Mouse (Mus musculus): ENCODE results near the gene Ptpn6. TPM values are rescaled to one million over a fixed set of nuclear protein-coding genes. Genes with fewer than 3 reads are reported as not detected.
A peak's percentile ranks its signal among the peaks of the same experiment; 100 is the strongest.

The Ptpn6 gene
- polyA plus RNA-seq, 1 experiment, result 0.20 TPM

DNA sequence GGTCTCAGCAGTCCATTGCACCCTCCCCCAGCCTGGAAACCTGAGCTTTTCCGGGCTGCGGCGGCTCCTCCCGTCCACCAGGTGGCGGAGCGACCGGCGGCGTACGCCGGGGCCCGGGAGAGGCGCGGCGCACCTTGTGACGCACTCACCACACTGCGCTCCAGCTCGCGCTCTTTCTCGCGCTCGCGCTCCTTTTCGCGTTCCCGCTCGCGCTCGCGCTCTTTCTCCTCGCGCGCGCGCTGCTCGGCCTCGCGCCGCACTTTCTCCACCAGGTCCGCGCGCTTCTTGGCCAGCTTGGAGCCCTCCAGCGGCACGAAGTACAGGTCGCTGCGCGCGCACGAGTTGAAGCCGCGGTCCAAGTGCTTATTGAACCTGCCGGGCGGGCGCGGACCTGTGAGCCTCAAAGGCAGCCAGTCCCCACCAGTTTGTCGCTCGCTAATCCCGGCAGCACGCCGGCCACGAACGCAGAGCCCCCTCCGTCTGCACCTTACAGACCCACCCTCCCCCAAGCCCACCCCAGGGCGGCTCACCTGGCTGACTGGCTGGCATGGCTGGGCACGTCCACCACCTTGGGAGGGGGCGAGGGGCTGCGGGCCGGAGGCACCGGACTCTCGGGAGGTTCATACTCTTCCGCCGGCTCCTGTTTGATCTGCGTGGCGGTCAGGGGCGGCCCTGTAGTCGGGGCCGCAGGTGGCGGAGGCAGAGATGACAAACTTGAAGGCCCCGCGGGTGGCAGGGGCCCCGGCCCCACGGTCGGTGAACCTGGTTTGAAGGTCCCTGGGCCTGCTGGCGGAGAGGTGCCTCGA, 7.2 kb upstream of the Ptpn6 start:
- Histone ChIP-seq H3K4me1 (ENCODE audit: control insufficient read depth) (peaks cover 45% of the 10 kb centered on the region), H3K4me3 (replicated peaks) (peak overlapping the region; percentile 80), H3K9me3 (ENCODE audit: control insufficient read depth, low read length) (no peaks in the 10 kb centered on the region), H3K27me3 (ENCODE audit: control insufficient read depth) (no peaks in the 10 kb centered on the region; the same call in 1 of the 2 replicates), H3K36me3 (ENCODE audit: control insufficient read depth) (peaks cover 3% of the 10 kb centered on the region; the same call in 1 of the 2 replicates)
- TF ChIP-seq TAL1 (IDR thresholded peaks at IDR 0.05; ENCODE audit: low read length), result no peak
- no peak for TF ChIP-seq GATA1 (IDR thresholded peaks at IDR 0.05; ENCODE audit: low read length)

DNA sequence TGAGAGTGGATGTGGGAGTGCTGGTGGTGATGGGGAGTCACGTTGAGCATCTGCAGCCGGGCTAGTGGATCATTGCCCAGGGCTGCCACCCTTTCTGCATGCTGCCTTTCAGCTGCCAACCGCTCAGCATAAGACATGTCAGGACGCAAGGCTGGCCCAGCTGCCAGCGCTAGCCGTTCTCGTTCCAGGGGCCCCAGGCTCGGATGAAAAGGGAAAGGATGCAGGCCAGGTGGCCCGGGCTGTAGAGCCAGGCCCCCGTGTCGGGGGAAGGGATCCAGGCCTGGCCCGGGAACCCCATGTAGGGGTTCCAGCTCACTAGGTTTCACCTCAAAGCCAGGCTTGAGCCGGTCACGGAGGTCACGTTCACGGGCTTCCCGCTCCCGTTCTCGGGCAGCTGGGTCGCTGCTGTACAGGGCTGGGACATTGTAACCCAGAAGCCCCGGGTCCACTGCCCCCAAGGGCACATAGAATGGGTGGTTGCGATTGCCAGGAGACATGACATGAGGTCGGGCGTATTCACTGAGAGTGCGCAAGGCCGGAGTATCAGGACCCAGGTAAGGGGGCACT, 6.3 kb upstream of the Ptpn6 start:
- no peaks in the 10 kb centered on the region for H3K9me3 ChIP-seq (ENCODE audit: control insufficient read depth, low read length)
- peaks cover 3% of the 10 kb centered on the region; the same call in 1 of the 2 replicates for H3K36me3 ChIP-seq (ENCODE audit: control insufficient read depth)
- H3K4me3 ChIP-seq (replicated peaks), result peak overlapping the region; percentile 80
- H3K4me1 ChIP-seq (ENCODE audit: control insufficient read depth), result peaks cover 53% of the 10 kb centered on the region
- TF ChIP-seq GATA1 (IDR thresholded peaks at IDR 0.05; ENCODE audit: low read length), result no peak
- TF ChIP-seq TAL1 (IDR thresholded peaks at IDR 0.05; ENCODE audit: low read length), result no peak
- no peaks in the 10 kb centered on the region; the same call in 1 of the 2 replicates for H3K27me3 ChIP-seq (ENCODE audit: control insufficient read depth)

DNA sequence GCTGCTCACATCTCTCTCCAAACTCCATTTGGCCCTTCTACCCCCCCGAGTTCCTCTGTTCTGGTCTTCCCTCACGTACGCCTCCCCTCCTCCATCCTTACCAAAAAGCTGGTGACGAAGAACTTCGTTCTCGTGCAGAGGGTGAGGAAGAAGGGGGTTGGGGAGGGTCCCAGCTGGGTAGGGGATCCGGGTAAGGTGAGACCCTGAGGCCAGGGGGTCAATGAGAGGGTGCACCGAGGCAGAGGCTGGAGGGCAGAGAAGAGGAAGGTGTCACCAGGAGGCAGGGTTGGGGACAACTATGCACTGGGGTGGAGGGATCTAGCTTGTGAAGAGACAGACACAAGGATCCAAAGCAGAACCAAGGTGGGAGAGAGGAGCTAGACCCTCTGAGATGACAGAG, 5.1 kb upstream of the Ptpn6 start:
- peaks cover 65% of the 10 kb centered on the region for H3K4me1 ChIP-seq (ENCODE audit: control insufficient read depth)
- no peak for TF ChIP-seq TAL1 (IDR thresholded peaks at IDR 0.05; ENCODE audit: low read length)
- TF ChIP-seq GATA1 (IDR thresholded peaks at IDR 0.05; ENCODE audit: low read length), result no peak

DNA sequence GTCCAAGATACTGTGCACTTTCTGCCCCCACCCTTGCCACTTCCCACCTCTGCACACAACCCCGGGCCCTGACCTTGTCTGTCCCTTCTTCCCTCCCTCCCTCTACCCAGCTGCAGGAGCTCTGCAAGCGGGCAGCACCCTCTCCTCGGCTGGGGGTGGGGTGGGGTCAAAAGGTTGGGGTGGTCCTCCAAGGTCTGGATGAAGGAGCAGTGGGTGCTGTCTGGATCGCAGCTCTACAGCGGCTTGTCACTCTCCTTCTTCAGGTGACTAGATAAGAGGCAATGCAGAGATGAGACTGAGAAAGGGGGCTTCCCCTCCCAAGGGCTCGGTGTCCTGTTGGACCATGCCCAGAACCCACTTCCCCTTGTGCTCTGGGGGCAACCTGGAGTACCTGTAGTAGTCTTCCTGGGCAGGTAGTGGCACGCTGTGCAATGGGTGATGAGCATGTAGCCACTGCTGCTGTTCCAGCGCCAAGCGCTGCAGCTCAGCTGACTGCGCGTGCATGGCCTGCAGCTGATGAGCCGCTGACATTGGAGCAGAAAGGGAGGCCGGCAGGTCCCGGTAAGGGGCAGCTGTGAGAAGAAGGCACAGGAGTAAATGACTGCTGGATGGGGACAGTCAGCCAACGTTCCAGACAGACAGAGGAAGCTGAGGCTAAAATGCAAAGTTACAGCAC, 4.5 kb upstream of the Ptpn6 start:
- Histone ChIP-seq H3K4me1 (ENCODE audit: control insufficient read depth) (peaks cover 70% of the 10 kb centered on the region), H3K9me3 (ENCODE audit: control insufficient read depth, low read length) (no peaks in the 10 kb centered on the region), H3K4me3 (replicated peaks) (no peak overlapping the region), H3K27me3 (ENCODE audit: control insufficient read depth) (no peaks in the 10 kb centered on the region; the same call in 1 of the 2 replicates), H3K36me3 (ENCODE audit: control insufficient read depth) (peaks cover 3% of the 10 kb centered on the region; the same call in 1 of the 2 replicates)
- TF ChIP-seq GATA1 (IDR thresholded peaks at IDR 0.05; ENCODE audit: low read length) (no peak), TAL1 (IDR thresholded peaks at IDR 0.05; ENCODE audit: low read length) (no peak)

More for the DNA sequence above, 5.1 kb upstream of the Ptpn6 start:
- Histone ChIP-seq H3K9me3 (ENCODE audit: control insufficient read depth, low read length) (no peaks in the 10 kb centered on the region), H3K27me3 (ENCODE audit: control insufficient read depth) (no peaks in the 10 kb centered on the region; the same call in 1 of the 2 replicates), H3K36me3 (ENCODE audit: control insufficient read depth) (peaks cover 3% of the 10 kb centered on the region; the same call in 1 of the 2 replicates), H3K4me3 (replicated peaks) (no peak overlapping the region)

DNA sequence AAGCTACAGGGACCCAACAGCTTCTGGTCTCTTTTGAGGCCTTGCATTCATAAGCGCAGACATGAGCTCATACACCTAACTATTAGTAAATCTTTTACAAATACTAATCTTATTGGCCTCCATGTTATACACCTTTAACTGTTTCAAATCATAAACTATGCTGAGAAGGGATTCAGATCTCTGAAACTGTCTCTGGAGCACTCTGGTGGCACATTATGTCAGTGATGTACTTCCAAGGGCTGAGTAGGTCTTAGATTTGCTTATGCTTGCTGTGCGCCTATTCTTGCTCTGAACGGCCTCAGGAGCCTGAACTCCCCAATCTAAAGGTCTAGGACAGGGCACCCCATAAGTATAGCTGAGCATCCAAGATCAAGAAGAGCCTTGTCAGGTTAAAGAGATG, 3.3 kb upstream of the Ptpn6 start:
- TF ChIP-seq GATA1 (IDR thresholded peaks at IDR 0.05; ENCODE audit: low read length) (no peak), TAL1 (IDR thresholded peaks at IDR 0.05; ENCODE audit: low read length) (no peak)
- Histone ChIP-seq H3K4me3 (replicated peaks) (peak overlapping the region; percentile 75), H3K9me3 (ENCODE audit: control insufficient read depth, low read length) (no peaks in the 10 kb centered on the region), H3K27me3 (ENCODE audit: control insufficient read depth) (no peaks in the 10 kb centered on the region; the same call in 1 of the 2 replicates), H3K36me3 (ENCODE audit: control insufficient read depth) (no peaks in the 10 kb centered on the region; the same call in 1 of the 2 replicates), H3K4me1 (ENCODE audit: control insufficient read depth) (peaks cover 67% of the 10 kb centered on the region)

DNA sequence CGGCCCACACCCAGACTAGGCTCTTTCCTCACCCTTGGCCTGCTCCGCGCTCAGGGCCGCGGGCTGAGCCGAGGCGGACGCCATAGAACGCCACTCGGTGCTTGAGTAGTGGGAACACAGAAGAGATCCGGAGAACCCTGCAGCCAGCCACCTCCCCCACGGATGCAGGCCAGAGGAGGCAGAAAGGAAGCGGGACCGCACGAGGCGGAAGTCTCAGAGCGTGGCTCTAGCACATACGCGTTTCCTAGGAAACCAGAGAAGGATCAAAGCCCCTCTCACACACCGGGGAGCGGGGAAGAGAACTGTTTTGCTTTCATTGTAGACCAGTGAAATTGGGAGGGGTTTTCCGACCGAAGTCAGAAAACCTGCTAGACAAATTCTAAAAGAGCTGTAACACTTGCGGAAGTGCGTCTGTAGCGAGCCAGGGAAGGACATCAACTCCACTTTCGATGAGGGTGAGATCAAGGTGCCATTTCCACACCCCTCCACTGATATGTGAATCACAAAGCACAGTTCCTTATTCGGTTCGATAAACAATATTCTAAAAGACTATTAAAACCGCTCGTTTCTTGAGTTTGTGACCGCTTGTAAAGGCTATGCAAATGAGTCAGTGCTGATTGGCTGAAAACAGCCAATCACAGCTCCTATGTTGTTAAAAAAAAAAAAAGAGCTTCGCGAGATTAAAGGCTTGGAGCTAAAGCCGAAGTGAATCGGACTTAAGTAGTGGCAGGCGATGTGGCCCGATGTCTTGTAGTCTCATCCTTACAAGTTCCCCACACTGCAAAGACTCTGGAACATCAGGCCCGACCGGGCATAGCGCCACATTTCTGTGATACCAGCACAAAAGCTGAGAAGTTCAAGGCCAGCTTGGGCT, 2.6 kb upstream of the Ptpn6 start, which contains the start of gene Grcc10:
Gene Grcc10, minus strand, starts transcription at position 487 of the 874 bp plus-strand sequence.
- no peaks in the 10 kb centered on the region for H3K9me3 ChIP-seq (ENCODE audit: control insufficient read depth, low read length)
- H3K27me3 ChIP-seq (ENCODE audit: control insufficient read depth), result no peaks in the 10 kb centered on the region
- TF ChIP-seq GATA1 (IDR thresholded peaks at IDR 0.05; ENCODE audit: low read length), result no peak
- TF ChIP-seq TAL1 (IDR thresholded peaks at IDR 0.05; ENCODE audit: low read length), result no peak
- H3K36me3 ChIP-seq (ENCODE audit: control insufficient read depth), result no peaks in the 10 kb centered on the region; the same call in 1 of the 2 replicates
- H3K4me1 ChIP-seq (ENCODE audit: control insufficient read depth), result peaks cover 60% of the 10 kb centered on the region
- H3K4me3 ChIP-seq (replicated peaks), result peak within 1 kb of the TSS; percentile 75

DNA sequence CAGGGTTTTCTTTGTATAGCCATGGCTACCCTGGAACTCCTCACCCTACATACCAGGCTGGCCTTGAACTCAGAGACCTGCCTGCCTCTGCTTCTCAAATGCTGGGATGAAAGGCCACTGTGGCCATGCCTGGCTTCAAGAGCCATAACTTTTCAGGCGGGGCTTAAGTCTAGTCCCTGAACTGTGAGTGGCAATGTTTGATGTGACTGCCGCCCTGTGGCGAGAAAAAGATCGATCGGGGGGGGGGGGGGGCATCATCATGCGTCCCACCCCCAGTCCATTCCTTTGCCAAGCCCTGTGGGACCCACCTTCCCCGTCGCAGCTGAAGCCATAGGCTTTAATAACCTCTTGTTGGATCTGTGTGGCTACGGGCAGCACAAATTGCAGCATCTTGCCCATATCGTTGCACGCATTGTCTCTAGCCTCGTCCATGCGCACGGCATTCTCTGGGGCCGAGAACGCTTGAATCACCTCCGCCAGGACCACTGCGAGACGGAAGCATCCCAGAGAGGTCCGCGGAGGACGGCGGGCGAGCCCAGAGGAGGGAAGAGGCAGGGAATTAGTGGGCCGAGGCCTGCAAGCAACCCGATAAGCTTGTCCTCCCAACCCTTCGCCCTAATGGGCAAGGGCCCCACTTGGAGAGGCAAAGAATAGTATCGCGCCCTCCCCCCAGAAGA, 1.8 kb upstream of the Ptpn6 start:
- Histone ChIP-seq H3K4me3 (replicated peaks) (peak overlapping the region; percentile 75), H3K36me3 (ENCODE audit: control insufficient read depth) (no peaks in the 10 kb centered on the region; the same call in 1 of the 2 replicates), H3K27me3 (ENCODE audit: control insufficient read depth) (no peaks in the 10 kb centered on the region), H3K4me1 (ENCODE audit: control insufficient read depth) (peaks cover 52% of the 10 kb centered on the region), H3K9me3 (ENCODE audit: control insufficient read depth, low read length) (no peaks in the 10 kb centered on the region)
- TF ChIP-seq GATA1 (IDR thresholded peaks at IDR 0.05; ENCODE audit: low read length), result no peak
- no peak for TF ChIP-seq TAL1 (IDR thresholded peaks at IDR 0.05; ENCODE audit: low read length)

All from erythroblast, embryonic 14.5 days (primary cell).